Mouse (Mus musculus) thymus, adult 18-20 months (tissue): Measurements from ENCODE around the gene Grm1.

Experiments used
- DNase-seq, 2 experiments: peaks; one replicate each; pipeline ENCODE4 v3.0.0; 2022; ENCODE audit warnings: mixed read lengths in 2 of 2

Gene Grm1

DNA sequence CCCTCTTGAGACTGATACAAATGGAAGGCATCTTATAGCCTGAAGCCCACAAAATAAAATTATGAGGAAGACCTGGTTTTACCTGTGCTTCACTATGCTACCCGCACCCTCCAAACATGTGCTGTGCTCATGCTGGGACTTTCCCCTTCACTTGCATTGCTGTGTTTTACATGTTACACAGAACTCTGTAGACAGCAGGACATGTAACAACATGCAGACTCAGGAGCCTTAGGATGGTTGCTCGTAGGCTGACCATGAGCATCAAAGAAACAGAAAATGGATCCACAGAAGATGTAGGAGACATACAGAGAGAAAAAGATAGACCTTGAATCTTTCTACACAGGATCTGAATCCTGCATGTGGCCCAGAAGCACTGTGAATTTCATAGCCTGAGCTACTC lies 371.8 kb downstream of the Grm1 start:
- DNase-seq, result no peak

DNA sequence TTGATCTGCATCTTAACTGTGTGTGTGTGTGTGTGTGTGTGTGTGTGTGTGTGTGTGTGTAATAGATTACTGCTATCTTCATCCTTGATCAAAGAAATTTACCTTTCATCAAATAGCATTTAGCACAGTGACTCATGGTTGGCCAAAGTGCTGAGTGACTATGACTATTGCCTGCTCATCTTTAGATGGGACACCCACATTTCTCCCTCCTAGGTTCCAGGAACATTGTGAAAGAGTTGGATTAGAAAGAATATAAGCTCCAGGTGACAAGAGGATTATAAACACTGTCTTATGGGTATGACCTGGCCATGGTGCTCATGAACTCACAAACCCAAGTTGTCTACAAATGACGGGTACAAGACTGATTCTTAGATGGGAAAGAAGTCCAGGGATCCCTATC lies 374.1 kb downstream of the Grm1 start:
- no peak for DNase-seq

DNA sequence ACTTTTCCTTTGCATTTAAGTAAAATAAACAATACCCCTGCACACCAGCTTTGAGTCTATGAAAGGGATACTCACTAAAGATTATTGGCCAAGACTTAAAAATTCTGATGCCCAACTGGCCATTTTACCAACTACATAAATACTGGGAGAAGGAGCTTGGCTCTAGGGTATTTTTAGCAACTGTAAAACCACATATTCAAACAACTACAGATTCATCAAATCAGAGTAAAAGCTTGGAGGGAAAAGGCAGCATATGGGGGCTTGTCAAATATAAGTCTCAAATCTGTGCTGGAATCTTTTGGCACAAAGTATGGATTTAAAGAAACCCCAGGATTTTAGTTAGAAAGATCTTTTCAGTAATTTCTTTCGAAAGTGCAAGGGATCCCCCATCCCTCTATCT lies 380.8 kb downstream of the Grm1 start:
- DNase-seq, result no peak

DNA sequence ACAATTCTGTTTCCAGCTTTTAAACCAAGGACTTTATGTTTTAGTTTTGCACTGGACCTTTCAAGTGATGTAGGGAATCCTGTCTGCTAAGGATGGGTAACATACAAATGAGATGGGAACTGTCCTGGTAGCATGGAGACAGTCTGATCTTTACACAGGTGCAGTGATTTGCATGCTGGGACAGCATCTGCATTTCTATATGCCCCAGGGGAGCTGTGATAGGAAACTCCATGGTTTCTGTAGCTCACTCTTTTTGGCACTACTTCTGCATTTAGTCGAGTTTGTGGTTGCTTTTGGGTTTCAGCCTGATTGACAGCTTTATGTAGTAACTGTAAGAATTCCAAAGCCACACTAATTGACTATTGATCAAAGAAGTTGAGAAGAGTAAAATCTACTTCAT lies 381.3 kb downstream of the Grm1 start:
- no peak for DNase-seq

DNA sequence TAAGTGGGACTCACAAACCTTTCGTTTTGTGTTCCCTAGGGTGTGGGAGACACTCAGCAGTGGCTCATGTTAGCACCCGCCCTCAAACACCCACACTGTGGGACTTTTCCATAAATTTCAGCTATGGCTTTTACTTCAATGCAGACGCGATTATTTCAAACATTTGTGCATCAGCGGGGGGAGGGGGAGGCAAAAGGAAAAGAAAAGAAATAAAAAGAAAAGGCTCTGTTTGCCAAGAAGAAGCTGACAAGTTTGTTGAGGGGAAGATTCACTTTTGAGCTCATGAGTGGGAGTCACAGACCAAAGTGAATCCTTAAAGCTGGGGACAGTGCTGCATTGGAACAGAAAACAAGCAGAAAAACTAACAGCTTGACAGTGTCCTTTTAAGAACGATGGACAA lies 384.7 kb downstream of the Grm1 start:
- DNase-seq, result no peak

DNA sequence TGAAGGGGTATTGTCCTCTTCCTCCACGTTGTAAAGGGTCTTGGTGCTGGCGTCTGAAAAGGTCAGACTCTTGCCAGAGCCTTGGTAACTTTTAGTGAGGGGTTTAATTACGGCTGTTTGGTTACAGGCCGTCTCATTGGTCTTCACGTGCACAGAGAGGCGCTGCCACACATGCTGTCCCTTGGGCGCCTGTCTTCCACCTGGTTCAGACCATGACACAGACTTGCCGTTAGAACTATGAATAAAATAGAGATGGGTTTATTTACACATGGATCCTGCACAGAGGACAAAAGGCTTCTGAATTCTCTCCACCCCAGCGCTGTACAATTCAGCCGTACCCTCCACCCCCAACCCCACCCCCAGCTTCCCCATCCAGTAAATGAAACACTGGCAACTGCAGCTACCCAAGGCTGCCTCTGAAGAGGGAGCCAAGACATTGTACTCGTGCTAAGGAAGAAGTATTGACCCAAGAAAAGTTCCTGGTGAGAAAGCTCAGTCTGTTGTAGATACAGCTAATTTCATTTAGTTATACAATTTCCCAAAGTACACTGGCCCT lies 392.4 kb downstream of the Grm1 start:
- DNase-seq, result no peak

DNA sequence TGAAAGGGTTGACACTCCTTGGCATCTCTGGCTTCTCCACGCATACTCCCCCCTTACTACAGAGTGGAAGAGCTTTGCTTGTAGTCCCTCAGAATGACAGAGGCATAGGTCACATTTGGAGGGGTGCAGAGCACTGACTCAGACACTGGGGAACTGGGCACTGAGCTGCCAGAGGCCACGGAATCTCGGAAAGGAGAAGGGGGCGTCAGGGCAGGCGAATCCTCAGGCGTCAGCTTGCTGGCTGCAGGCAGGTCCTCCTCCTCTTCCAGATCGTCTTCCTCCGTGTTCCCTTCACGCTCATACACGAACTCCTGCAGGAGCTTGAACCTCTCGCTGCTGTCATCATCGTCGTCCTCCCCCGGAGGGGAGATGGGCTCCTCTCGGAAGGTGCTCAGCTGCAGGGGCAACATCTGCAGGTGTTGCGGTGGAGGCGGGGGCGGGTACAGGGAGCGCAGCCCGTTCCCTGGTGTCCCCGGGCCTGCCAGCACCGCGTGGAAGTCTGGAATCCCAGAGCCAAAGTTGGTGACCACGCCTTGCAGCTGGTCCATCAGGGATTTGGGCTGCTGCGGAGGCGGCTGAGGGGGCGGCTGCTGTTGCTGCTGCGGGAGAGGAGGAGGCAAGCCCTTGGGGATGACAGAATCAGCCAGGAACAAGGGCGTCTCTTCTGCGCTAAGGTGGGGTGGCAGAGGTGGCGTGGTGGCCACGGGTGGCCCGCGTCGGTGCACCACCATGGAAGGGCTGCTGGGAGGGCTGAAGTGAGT lies 393.1 kb downstream of the Grm1 start:
- DNase-seq, result no peak

DNA sequence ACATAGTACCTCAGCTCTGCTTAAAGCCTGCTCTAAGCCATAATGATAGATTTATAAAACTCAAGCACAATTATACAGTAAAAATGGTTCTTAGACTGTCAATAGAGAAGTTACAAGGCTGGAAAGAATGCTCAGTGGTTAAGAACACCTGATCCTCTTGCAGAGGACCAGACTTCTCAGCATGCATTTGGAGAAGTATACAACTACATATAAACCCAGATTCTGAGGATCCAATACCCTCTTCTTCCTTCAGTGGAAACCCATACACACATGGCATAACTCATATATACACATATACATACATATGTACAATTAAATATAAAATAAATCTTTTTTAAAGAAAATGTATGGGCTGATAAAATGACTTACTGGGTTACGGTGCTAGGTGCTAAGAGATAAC lies 401.1 kb downstream of the Grm1 start, which contains the start of gene Gm10944:
TSS of gene Gm10944 (plus strand) at position 301 of the 400 bp plus-strand sequence.
- DNase-seq, result no peak

DNA sequence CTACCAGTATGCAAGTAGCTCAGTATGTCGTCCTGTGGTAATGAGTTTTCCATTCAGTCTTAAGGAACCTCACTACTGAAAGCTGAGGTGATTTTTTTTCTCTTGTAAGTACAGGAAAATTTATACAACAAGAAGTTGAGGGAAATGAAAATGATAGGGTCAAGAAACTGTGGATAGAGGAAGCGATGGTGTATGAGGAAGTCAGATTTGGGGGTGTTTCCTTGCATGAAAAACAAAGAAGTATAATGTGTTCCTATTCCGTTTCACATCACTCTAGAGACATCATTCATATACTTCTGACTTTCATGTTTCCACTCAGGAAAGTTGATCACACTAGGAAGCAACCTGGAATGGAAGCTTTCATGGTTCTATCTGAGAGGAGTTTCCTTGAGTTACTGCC lies 422.2 kb downstream of the Grm1 start:
- no peak for DNase-seq

DNA sequence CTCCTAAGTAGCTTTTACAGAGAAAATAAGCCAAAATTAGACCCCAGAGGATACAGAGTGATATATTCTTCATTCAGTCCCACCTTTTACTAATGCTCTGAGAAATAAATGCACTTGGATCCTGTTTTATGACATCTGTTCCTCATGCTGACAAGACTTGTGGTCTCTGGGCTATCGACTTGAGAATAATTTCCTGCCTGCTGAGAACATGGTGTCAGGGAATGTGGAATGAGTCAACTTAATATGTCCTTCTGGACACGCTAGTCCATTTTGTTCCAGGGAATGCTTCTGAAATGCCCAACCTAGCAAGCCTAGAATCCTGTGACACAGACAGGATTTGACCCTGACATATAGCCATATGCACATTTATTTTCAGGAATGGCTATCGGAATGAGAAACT lies 423.0 kb downstream of the Grm1 start:
- no peak for DNase-seq

DNA sequence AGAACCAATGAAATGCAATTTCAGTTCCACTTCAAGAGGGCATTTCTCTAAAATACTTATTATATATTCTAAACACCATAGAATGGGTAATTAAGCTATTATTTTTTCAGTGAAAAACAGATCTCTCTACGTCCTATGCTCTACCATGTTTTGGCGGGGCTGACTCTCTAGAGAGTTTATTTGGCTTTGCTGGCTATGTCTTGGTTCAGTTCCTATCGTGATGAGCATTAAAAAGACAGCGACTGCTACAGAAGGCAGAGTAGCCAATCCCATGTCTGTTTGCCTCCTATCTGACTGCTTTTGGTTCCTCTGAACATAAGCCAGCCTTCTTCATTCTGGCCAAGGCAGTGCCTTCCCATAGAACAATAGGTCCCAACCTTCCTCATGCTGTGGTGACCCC lies 425.5 kb downstream of the Grm1 start:
- no peak for DNase-seq

DNA sequence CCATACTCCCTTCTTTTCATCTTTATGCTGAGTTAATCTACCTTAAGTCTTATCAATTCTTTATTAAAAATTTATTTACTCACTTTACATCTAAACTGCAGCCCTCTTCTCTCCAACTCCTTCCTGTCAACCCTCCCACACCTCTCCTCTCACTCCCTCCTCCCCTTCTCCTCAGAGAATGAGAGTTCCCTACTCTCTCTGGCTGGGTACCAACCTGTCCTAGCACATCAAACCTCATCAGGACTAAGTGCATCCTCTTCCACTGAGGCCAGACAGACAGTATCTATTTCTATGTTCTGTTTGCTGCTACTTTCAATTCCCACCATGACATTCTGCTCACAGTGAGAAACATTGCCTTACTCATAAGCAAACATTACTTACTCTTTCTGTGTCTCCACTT lies 426.2 kb downstream of the Grm1 start:
- no peak for DNase-seq
